Mouse (Mus musculus) thymus, adult 2 months (tissue): ENCODE results near the gene Fam102a.

Source experiments
- CTCF ChIP-seq: fragments of 200-500 bp; IDR thresholded peaks from 2 replicates; pipeline ENCODE4 v1.5.1; 2012; ENCODE audit warnings: mild to moderate bottlenecking, control low read depth, low read length, moderate library complexity, borderline replicate concordance; ENCODE audit not compliant: control insufficient read depth, poor library complexity, insufficient read depth; ENCODE audit errors: extremely low read depth
- POLR2A ChIP-seq: fragments of 200-500 bp; IDR thresholded peaks from 2 replicates; pipeline ENCODE4 v1.6.1; 2012; ENCODE audit warnings: mild to moderate bottlenecking, low read length, control low read depth, moderate library complexity; ENCODE audit not compliant: control insufficient read depth, poor library complexity, insufficient read depth; ENCODE audit errors: extremely low read depth

- TF ChIP-seq POLR2A (no peak), CTCF (no peak)
These were observed 16.1 kb downstream of the Fam102a start for GRCm38 (mm10) chr2:32551236-32551635.
